Mouse (Mus musculus) ES-E14 (cell line): ENCODE results near the gene Fnbp1. TPM values are rescaled to one million over a fixed set of nuclear protein-coding genes. Genes with fewer than 3 reads are reported as not detected.
A peak's percentile ranks its signal among the peaks of the same experiment; 100 is the strongest.

ENCODE experiments used
- DNase-seq: peaks from one replicate; pipeline ENCODE4 v3.0.0-alpha.2; 2013; ENCODE audit warnings: low read depth, low spot score
- H3K27ac ChIP-seq: 2 replicates; pipeline ENCODE4 v1.5.1; 2012; ENCODE audit warnings: low read depth, mild to moderate bottlenecking, low read length, moderate library complexity, mixed read lengths; ENCODE audit not compliant: poor library complexity, insufficient read depth, severe bottlenecking
- H3K36me3 ChIP-seq: 2 replicates; pipeline ENCODE4 v1.6.1; 2012; ENCODE audit warnings: mild to moderate bottlenecking, low read length, moderate library complexity, mixed read lengths; ENCODE audit not compliant: control insufficient read depth, poor library complexity, insufficient read depth, severe bottlenecking
- H3K4me1 ChIP-seq, 2 experiments: fragments of 150-350 bp in 1 of 2; sonication (generic) in 1 of 2; 2 replicates each; pipeline ENCODE4 v1.6.1; 2012; ENCODE audit warnings: low read length in 2 of 2, mild to moderate bottlenecking in 1 of 2, mixed read lengths in 1 of 2; ENCODE audit not compliant: control insufficient read depth in 2 of 2, insufficient read depth in 2 of 2, poor library complexity in 1 of 2
- H3K4me3 ChIP-seq, 2 experiments: fragments of 150-350 bp in 1 of 2; sonication (generic) in 1 of 2; 2 replicates each; pipeline ENCODE4 v1.5.1; 2012; ENCODE audit warnings: low read length in 2 of 2, low read depth in 1 of 2, mild to moderate bottlenecking in 1 of 2, mixed read lengths in 1 of 2; ENCODE audit not compliant: insufficient read depth in 1 of 2, poor library complexity in 1 of 2, severe bottlenecking in 1 of 2
- H3K9ac ChIP-seq: 2 replicates; pipeline ENCODE4 v1.6.1; 2012; ENCODE audit warnings: low read depth, mild to moderate bottlenecking, low read length, mixed read lengths; ENCODE audit not compliant: poor library complexity, insufficient read depth, severe bottlenecking
- H3K9me3 ChIP-seq: fragments of 150-350 bp; sonication (generic); 2 replicates; pipeline ENCODE4 v1.6.1; 2012; ENCODE audit warnings: low read depth, mild to moderate bottlenecking, low read length; ENCODE audit not compliant: control insufficient read depth, insufficient read depth
- CHD2 ChIP-seq: IDR thresholded peaks from 2 replicates; pipeline ENCODE4 v1.6.1; 2014; ENCODE audit warnings: mild to moderate bottlenecking, low read depth, low read length, inconsistent platforms
- HCFC1 ChIP-seq: IDR thresholded peaks from 2 replicates; pipeline ENCODE4 v1.6.1; 2012; ENCODE audit warnings: low read length, inconsistent platforms, borderline replicate concordance; ENCODE audit not compliant: insufficient read depth
- MAFK ChIP-seq: IDR thresholded peaks from 2 replicates; pipeline ENCODE4 v1.6.1; 2014; ENCODE audit warnings: mild to moderate bottlenecking, low read depth, low read length, inconsistent platforms; ENCODE audit not compliant: insufficient read depth
- ZC3H11A ChIP-seq: IDR thresholded peaks from 2 replicates; pipeline ENCODE4 v1.6.1; 2012; ENCODE audit warnings: low read depth, mild to moderate bottlenecking, inconsistent platforms, low read length, borderline replicate concordance
- ZNF384 ChIP-seq: IDR thresholded peaks from 2 replicates; pipeline ENCODE4 v1.6.1; 2012; ENCODE audit warnings: low read depth, low read length, inconsistent platforms
- in situ Hi-C, 2 experiments: fragments of 600-800 bp; cut with MboI; formaldehyde crosslinking; loops; one replicate each; pipeline ENCODE4 v1.15.1; 2025; ENCODE audit warnings: low sequenced_read_pairs in 2 of 2, inconsistent platforms in 1 of 2; ENCODE audit not compliant: unreplicated experiment in 2 of 2
- total RNA-seq: library from RNA; depleted of rRNA; stranded (reverse); fragments of 300-350 nt; gene quantifications from 2 replicates; pipeline ENCODE4 v1.2.3, GENCODE M21; 2012

Fnbp1 gene
- total RNA-seq, 1 experiment, result 16.5 TPM

DNA sequence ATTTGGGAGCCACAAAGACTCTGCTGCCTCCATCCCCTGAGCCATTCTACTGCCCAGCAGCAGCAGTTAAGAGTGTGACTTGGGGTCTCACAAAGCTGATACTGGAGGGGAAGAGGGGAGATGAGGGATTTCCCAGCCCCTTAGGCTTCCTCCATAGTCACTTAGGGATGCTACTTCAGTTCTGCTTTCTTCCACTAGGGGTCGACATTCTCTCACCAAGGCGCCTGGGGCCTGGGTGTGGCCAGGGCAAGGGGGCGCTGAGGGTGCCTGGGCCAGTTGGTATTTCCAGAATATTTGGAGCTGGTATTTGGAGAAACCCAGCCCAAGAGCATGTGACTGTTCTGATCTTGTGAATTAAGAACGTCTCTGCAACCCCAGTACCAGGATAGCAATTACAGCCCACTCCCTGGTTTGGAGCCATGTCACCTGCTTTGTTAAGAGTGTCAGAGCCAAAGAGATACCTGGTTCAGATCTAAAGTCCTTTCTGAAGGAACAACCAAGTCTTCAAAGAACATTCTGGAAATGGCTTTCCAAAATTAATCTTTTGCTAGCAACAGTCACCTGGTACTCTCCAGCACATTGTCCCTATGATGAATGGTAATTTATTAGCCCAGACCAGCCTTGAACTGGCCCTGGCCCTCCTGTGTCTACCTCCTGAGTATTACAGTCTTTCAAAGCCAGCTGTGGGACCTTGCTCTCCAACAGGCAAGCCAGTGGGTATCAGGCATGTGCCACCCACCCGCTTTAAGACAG, 117.0 kb downstream of the Fnbp1 start:
- in situ Hi-C loops, result no loop called here
- H3K27ac ChIP-seq, result no peak overlapping the region
- peaks cover 8% of the 10 kb centered on the region; the same call in 1 of the 2 replicates for H3K36me3 ChIP-seq
- DNase-seq, result peak; percentile 61
- no peaks in the 10 kb centered on the region for H3K9me3 ChIP-seq
- TF ChIP-seq ZC3H11A, result peak; percentile 66
- no peak for TF ChIP-seq MAFK
- no peak for TF ChIP-seq CHD2
- no peak for TF ChIP-seq HCFC1
- no peak for TF ChIP-seq ZNF384
- H3K4me3 ChIP-seq, result no peak overlapping the region
- peaks cover 0 to 2% of the 10 kb centered on the region in 2 experiments; a peak in 2 of 4 replicates for H3K4me1 ChIP-seq
- no peak overlapping the region for H3K9ac ChIP-seq

DNA sequence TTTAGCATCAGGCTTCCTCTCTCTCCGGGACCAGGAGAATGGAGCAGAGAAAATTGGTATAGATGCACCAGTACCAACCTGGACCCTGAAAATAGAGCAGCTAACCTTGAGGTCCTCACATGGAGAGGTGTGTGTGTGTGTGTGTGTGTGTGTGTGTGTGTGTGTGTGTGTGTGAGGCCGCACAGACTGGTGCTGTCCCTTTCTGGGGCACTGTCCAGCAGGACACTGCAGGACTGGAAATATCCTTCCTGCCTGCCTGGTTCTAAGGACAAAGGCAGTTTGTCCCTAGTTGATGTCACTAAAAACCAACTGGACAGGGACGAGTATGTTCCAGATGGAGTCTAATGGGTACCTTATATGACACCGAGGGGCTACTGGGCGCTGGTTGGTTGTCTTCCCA, 117.9 kb downstream of the Fnbp1 start:
- in situ Hi-C loops, result no loop called here
- H3K4me1 ChIP-seq, result peaks cover 0 to 2% of the 10 kb centered on the region in 2 experiments; a peak in 2 of 4 replicates
- no peak overlapping the region for H3K4me3 ChIP-seq
- no peak for TF ChIP-seq HCFC1
- TF ChIP-seq CHD2, result no peak
- TF ChIP-seq ZC3H11A, result no peak
- TF ChIP-seq MAFK, result no peak
- TF ChIP-seq ZNF384, result no peak
- no peaks in the 10 kb centered on the region for H3K9me3 ChIP-seq
- no peak overlapping the region for H3K9ac ChIP-seq
- DNase-seq, result no peak
- peaks cover 8% of the 10 kb centered on the region; the same call in 1 of the 2 replicates for H3K36me3 ChIP-seq
- H3K27ac ChIP-seq, result no peak overlapping the region

DNA sequence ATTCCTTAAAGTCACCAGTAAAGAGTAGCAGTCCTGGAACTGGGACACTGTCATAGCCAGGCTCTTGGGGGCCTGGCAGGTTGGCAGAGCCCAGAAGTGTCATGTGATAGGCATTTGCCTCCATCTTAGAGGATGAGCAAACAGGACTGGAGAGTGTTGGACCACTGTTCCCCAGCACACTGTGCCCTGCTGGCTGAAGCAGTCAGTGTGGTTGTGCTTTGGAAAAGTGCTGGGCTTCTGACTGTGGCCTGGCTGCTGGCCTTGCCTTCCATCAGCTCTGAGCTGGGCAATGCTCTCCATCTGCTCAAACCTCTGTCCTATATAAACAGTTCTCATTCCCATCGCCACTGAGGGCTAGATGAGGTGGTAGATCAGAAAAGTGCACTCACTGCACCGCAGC, 121.6 kb downstream of the Fnbp1 start:
- in situ Hi-C loops, result no loop called here
- no peaks in the 10 kb centered on the region for H3K36me3 ChIP-seq

GRCm38 (mm10) chr2:31019011-31019410, 122.8 kb downstream of the Fnbp1 start:
- no peak overlapping the region for H3K4me3 ChIP-seq
- no peaks in the 10 kb centered on the region for H3K9me3 ChIP-seq
- H3K36me3 ChIP-seq, result no peaks in the 10 kb centered on the region
- no peak overlapping the region for H3K9ac ChIP-seq
- no peak for DNase-seq
- no peak overlapping the region for H3K27ac ChIP-seq
- in situ Hi-C loops, result no loop called here
- TF ChIP-seq ZNF384 (no peak), ZC3H11A (no peak), CHD2 (no peak), HCFC1 (no peak), MAFK (no peak)
- H3K4me1 ChIP-seq, result no peaks in the 10 kb centered on the region

More for the DNA sequence above, 121.6 kb downstream of the Fnbp1 start:
- TF ChIP-seq MAFK, result no peak
- no peak for TF ChIP-seq ZNF384
- no peak for TF ChIP-seq CHD2
- TF ChIP-seq HCFC1, result no peak
- TF ChIP-seq ZC3H11A, result no peak
- Histone ChIP-seq H3K9me3 (no peaks in the 10 kb centered on the region), H3K4me1 (no peaks in the 10 kb centered on the region), H3K4me3 (no peak overlapping the region), H3K27ac (no peak overlapping the region), H3K9ac (no peak overlapping the region)
- no peak for DNase-seq
